Mouse (Mus musculus): ENCODE results near the gene Mettl23. TPM values are rescaled to one million over a fixed set of nuclear protein-coding genes. Genes with fewer than 3 reads are reported as not detected.
A peak's percentile ranks its signal among the peaks of the same experiment; 100 is the strongest.

Gene Mettl23
- polyA plus RNA-seq, 1 experiment from 2014 or later, result 60.4 TPM

DNA sequence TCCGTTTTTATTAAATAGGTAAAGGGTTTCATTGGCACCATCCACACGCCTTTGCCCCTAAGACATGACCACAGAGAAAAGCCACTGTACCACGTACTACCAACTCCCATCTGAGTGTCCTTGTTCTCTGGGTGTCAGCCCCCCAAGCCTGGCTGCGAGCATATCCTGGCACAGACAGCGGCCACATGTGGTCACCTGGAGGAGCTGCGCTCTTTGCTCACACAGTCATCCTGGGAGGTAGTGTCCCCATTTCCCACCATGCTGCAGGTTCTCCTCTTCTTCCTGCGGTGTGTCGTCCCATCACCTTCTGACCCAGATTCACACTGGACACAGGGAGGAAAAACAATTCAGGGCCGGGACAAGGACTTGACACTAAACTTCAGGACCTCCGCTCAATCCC, 5.6 kb upstream of the Mettl23 start:
- Histone ChIP-seq H3K9ac (ENCODE audit: low read depth, low read length) (no peak overlapping the region), H3K27me3 (ENCODE audit: control insufficient read depth, insufficient read depth, low read length) (no peaks in the 10 kb centered on the region), H3K4me1 (ENCODE audit: control insufficient read depth, insufficient read depth, low read length) (peaks cover 23% of the 10 kb centered on the region), H3K4me3 (ENCODE audit: low read depth, low read length) (no peak overlapping the region), H3K27ac (ENCODE audit: low read depth, low read length) (no peak overlapping the region), H3K9me3 (replicated peaks; ENCODE audit: control insufficient read depth, low read length) (no peaks in the 10 kb centered on the region), H3K4me2 (no peak overlapping the region), H3K36me3 (ENCODE audit: control insufficient read depth, insufficient read depth, low read length) (peaks cover 65% of the 10 kb centered on the region)
- 91% methylated on average over 10 of the region's 10 CpGs for WGBS (ENCODE audit: insufficient replicate concordance)
- no peak for ATAC-seq (replicated peaks; ENCODE audit: insufficient number of reproducible peaks, low FRiP score, low TSS enrichment)

DNA sequence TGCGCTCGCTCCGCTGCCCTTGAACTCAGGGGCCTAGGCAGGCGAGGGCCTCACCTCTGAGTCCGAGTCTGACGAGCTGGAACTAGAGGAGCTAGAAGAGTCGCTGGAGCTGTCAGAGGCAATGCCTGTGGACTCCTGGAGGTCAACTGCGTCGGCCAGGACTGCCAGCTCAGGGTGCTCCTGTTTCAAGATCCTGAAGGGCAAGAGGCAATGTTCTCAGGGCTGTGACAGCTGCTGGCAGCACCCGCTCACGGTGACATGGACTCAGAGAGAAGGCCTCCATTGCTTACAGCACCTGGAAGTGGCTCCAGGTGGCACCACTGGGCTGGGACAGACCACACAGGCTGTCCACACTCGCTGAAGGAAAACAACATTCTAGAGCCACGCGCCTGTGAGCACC, 4.1 kb upstream of the Mettl23 start:
- H3K9ac ChIP-seq (ENCODE audit: low read depth, low read length), result 0 out of 2 replicates have a peak overlapping the region, but pooled peaks have one; percentile 10
- no peak overlapping the region for H3K4me3 ChIP-seq (ENCODE audit: low read depth, low read length)
- H3K36me3 ChIP-seq (ENCODE audit: control insufficient read depth, insufficient read depth, low read length), result peaks cover 63% of the 10 kb centered on the region
- H3K4me1 ChIP-seq (ENCODE audit: control insufficient read depth, insufficient read depth, low read length), result peaks cover 23% of the 10 kb centered on the region
- WGBS (ENCODE audit: insufficient replicate concordance), result 85% methylated on average over 14 of the region's 14 CpGs
- no peak for ATAC-seq (replicated peaks; ENCODE audit: insufficient number of reproducible peaks, low FRiP score, low TSS enrichment)
- H3K27ac ChIP-seq (ENCODE audit: low read depth, low read length), result no peak overlapping the region
- H3K9me3 ChIP-seq (replicated peaks; ENCODE audit: control insufficient read depth, low read length), result no peaks in the 10 kb centered on the region
- no peak overlapping the region for H3K4me2 ChIP-seq
- no peaks in the 10 kb centered on the region for H3K27me3 ChIP-seq (ENCODE audit: control insufficient read depth, insufficient read depth, low read length)

DNA sequence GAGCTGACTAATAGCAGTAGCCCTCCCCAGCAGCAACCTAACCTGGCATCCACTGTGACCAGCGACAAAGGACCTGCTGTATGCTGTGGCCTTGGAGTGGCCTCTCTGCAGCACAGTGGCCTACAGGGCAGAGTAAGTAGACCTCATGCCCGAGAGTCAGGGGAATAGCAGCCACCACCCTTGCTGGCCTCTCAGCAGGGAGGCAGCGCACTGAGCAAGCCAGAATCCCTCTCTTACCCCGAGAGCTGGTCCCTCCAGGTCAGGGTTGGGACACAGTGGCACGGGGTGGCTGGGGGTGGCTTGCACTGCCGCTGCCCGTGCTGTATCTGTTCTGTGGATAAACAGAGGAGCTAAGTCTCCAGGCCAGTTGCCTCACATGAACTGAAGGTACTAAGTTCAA, 3.5 kb upstream of the Mettl23 start:
- peak overlapping the region; percentile 54; the same call in 1 of the 2 replicates for H3K9ac ChIP-seq (ENCODE audit: low read depth, low read length)
- no peak overlapping the region for H3K4me3 ChIP-seq (ENCODE audit: low read depth, low read length)
- ATAC-seq (replicated peaks; ENCODE audit: insufficient number of reproducible peaks, low FRiP score, low TSS enrichment), result no peak

DNA sequence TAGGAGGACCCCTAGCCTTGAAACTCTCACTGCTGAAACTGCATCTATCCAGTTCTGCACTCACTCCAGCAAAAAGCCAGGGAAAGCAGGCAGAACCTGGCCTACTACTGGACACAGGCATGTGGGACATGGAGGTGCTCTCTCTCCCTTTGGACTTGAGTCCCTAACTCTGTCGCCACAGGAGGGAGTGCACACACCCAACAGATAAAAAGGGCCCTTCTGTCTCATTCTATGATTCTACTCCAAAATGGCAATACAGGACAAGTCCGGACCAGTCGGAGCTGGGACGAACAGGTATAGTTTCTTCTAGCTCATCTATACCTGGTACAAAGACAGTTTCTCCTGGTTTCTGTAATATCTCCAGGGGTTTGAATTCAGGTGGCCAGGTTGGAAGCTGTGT, 2.3 kb upstream of the Mettl23 start:
- no peaks in the 10 kb centered on the region for H3K9me3 ChIP-seq (replicated peaks; ENCODE audit: control insufficient read depth, low read length)
- peaks cover 49% of the 10 kb centered on the region for H3K36me3 ChIP-seq (ENCODE audit: control insufficient read depth, insufficient read depth, low read length)
- H3K9ac ChIP-seq (ENCODE audit: low read depth, low read length), result peak overlapping the region; percentile 93
- no peak for ATAC-seq (replicated peaks; ENCODE audit: insufficient number of reproducible peaks, low FRiP score, low TSS enrichment)
- H3K4me2 ChIP-seq, result peak overlapping the region; percentile 71
- no peaks in the 10 kb centered on the region for H3K27me3 ChIP-seq (ENCODE audit: control insufficient read depth, insufficient read depth, low read length)
- H3K4me1 ChIP-seq (ENCODE audit: control insufficient read depth, insufficient read depth, low read length), result peaks cover 28% of the 10 kb centered on the region
- WGBS (ENCODE audit: insufficient replicate concordance), result 82% methylated on average over 4 of the region's 4 CpGs
- H3K27ac ChIP-seq (ENCODE audit: low read depth, low read length), result no peak overlapping the region
- H3K4me3 ChIP-seq (ENCODE audit: low read depth, low read length), result peak overlapping the region; percentile 82

More for the DNA sequence above, 3.5 kb upstream of the Mettl23 start:
- 86% methylated on average over 7 of the region's 7 CpGs for WGBS (ENCODE audit: insufficient replicate concordance)
- peaks cover 57% of the 10 kb centered on the region for H3K36me3 ChIP-seq (ENCODE audit: control insufficient read depth, insufficient read depth, low read length)
- no peaks in the 10 kb centered on the region for H3K9me3 ChIP-seq (replicated peaks; ENCODE audit: control insufficient read depth, low read length)
- no peaks in the 10 kb centered on the region for H3K27me3 ChIP-seq (ENCODE audit: control insufficient read depth, insufficient read depth, low read length)
- peak overlapping the region; percentile 71; the same call in 1 of the 2 replicates for H3K4me2 ChIP-seq
- H3K4me1 ChIP-seq (ENCODE audit: control insufficient read depth, insufficient read depth, low read length), result peaks cover 28% of the 10 kb centered on the region
- H3K27ac ChIP-seq (ENCODE audit: low read depth, low read length), result no peak overlapping the region

- Histone ChIP-seq H3K4me2 (peak overlapping the region; percentile 71), H3K4me3 (ENCODE audit: low read depth, low read length) (peak overlapping the region; percentile 82), H3K4me1 (ENCODE audit: control insufficient read depth, insufficient read depth, low read length) (peaks cover 28% of the 10 kb centered on the region), H3K27me3 (ENCODE audit: control insufficient read depth, insufficient read depth, low read length) (no peaks in the 10 kb centered on the region), H3K9me3 (replicated peaks; ENCODE audit: control insufficient read depth, low read length) (no peaks in the 10 kb centered on the region), H3K36me3 (ENCODE audit: control insufficient read depth, insufficient read depth, low read length) (peaks cover 30% of the 10 kb centered on the region), H3K9ac (ENCODE audit: low read depth, low read length) (peak overlapping the region; percentile 93), H3K27ac (ENCODE audit: low read depth, low read length) (peak overlapping the region; percentile 99)
- peak; percentile 69 for ATAC-seq (replicated peaks; ENCODE audit: insufficient number of reproducible peaks, low FRiP score, low TSS enrichment)
- under 1% methylated on average over 69 of the region's 73 CpGs for WGBS (ENCODE audit: insufficient replicate concordance)
Measured at GRCm38 (mm10) chr11:116842531-116843260, 382 bp upstream of the Mettl23 start.

GRCm38 (mm10) chr11:116846593-116847181, 3.6 kb downstream of the Mettl23 start:
- 83% methylated on average over 4 of the region's 4 CpGs for WGBS (ENCODE audit: insufficient replicate concordance)

GRCm38 (mm10) chr11:116847187-116848085, 4.4 kb downstream of the Mettl23 start:
- Histone ChIP-seq H3K27me3 (ENCODE audit: control insufficient read depth, insufficient read depth, low read length) (no peaks in the 10 kb centered on the region), H3K36me3 (ENCODE audit: control insufficient read depth, insufficient read depth, low read length) (peaks cover 5% of the 10 kb centered on the region), H3K9ac (ENCODE audit: low read depth, low read length) (no peak overlapping the region), H3K4me1 (ENCODE audit: control insufficient read depth, insufficient read depth, low read length) (peaks cover 11% of the 10 kb centered on the region; the same call in 1 of the 2 replicates), H3K9me3 (replicated peaks; ENCODE audit: control insufficient read depth, low read length) (no peaks in the 10 kb centered on the region), H3K4me2 (no peak overlapping the region), H3K27ac (ENCODE audit: low read depth, low read length) (0 out of 2 replicates have a peak overlapping the region, but pooled peaks have one; percentile 29), H3K4me3 (ENCODE audit: low read depth, low read length) (no peak overlapping the region)
- ATAC-seq (replicated peaks; ENCODE audit: insufficient number of reproducible peaks, low FRiP score, low TSS enrichment), result no peak
- WGBS (ENCODE audit: insufficient replicate concordance), result 87% methylated on average over 3 of the region's 3 CpGs

More at GRCm38 (mm10) chr11:116846593-116847181, 3.6 kb downstream of the Mettl23 start:
- Histone ChIP-seq H3K36me3 (ENCODE audit: control insufficient read depth, insufficient read depth, low read length) (peaks cover 5% of the 10 kb centered on the region), H3K9ac (ENCODE audit: low read depth, low read length) (no peak overlapping the region), H3K9me3 (replicated peaks; ENCODE audit: control insufficient read depth, low read length) (no peaks in the 10 kb centered on the region), H3K4me3 (ENCODE audit: low read depth, low read length) (no peak overlapping the region), H3K27me3 (ENCODE audit: control insufficient read depth, insufficient read depth, low read length) (no peaks in the 10 kb centered on the region), H3K4me2 (no peak overlapping the region), H3K27ac (ENCODE audit: low read depth, low read length) (no peak overlapping the region), H3K4me1 (ENCODE audit: control insufficient read depth, insufficient read depth, low read length) (peaks cover 12% of the 10 kb centered on the region)
- ATAC-seq (replicated peaks; ENCODE audit: insufficient number of reproducible peaks, low FRiP score, low TSS enrichment), result no peak

- Histone ChIP-seq H3K36me3 (ENCODE audit: control insufficient read depth, insufficient read depth, low read length) (peaks cover 5% of the 10 kb centered on the region), H3K9me3 (replicated peaks; ENCODE audit: control insufficient read depth, low read length) (no peaks in the 10 kb centered on the region), H3K9ac (ENCODE audit: low read depth, low read length) (no peak overlapping the region), H3K27ac (ENCODE audit: low read depth, low read length) (no peak overlapping the region), H3K4me3 (ENCODE audit: low read depth, low read length) (no peak overlapping the region), H3K4me2 (no peak overlapping the region), H3K4me1 (ENCODE audit: control insufficient read depth, insufficient read depth, low read length) (peaks cover 11% of the 10 kb centered on the region; the same call in 1 of the 2 replicates), H3K27me3 (ENCODE audit: control insufficient read depth, insufficient read depth, low read length) (no peaks in the 10 kb centered on the region)
- ATAC-seq (replicated peaks; ENCODE audit: insufficient number of reproducible peaks, low FRiP score, low TSS enrichment), result no peak
- WGBS (ENCODE audit: insufficient replicate concordance), result 78% methylated on average over 5 of the region's 5 CpGs
Measured at GRCm38 (mm10) chr11:116848086-116848876, 5.2 kb downstream of the Mettl23 start.

Measured in heart, embryonic 11.5 days (tissue).